Mouse (Mus musculus): Measurements from ENCODE around the gene Sult1a1. TPM values are rescaled to one million over a fixed set of nuclear protein-coding genes. Genes with fewer than 3 reads are reported as not detected.

Gene Sult1a1
- polyA plus RNA-seq, 1 experiment from 2014 or later: 12.2 TPM

- Histone ChIP-seq H3K27ac (replicated peaks) (no peak overlapping the region), H3K27me3 (peaks cover 18% of the 10 kb centered on the region; the same call in 1 of the 2 replicates), H3K9ac (peak overlapping the region; percentile 21), H3K36me3 (no peaks in the 10 kb centered on the region), H3K4me2 (replicated peaks) (peak overlapping the region; percentile 88), H3K4me1 (peaks cover 20% of the 10 kb centered on the region), H3K9me3 (replicated peaks) (no peaks in the 10 kb centered on the region), H3K4me3 (replicated peaks) (peak overlapping the region; percentile 41)
- WGBS: 1% methylated on average over 39 of the region's 39 CpGs
- ATAC-seq (ENCODE audit: insufficient number of reproducible peaks, low FRiP score, low TSS enrichment, low read depth): peak; percentile 59; the same call in 1 of the 2 replicates
These were observed 28.1 kb upstream of the Sult1a1 start for GRCm38 (mm10) chr7:126704121-126704980.

GRCm38 (mm10) chr7:126703757-126704077 is 27.5 kb upstream of the Sult1a1 start:
- peak overlapping the region; percentile 88 for H3K4me2 ChIP-seq (replicated peaks)
- H3K27ac ChIP-seq (replicated peaks): no peak overlapping the region

GRCm38 (mm10) chr7:126702861-126703756 is 26.9 kb upstream of the Sult1a1 start:
- Histone ChIP-seq H3K4me2 (replicated peaks) (peak overlapping the region; percentile 88; the same call in 1 of the 2 replicates), H3K9ac (no peak overlapping the region), H3K9me3 (replicated peaks) (no peaks in the 10 kb centered on the region), H3K27ac (replicated peaks) (no peak overlapping the region), H3K4me3 (replicated peaks) (peak overlapping the region; percentile 41), H3K36me3 (no peaks in the 10 kb centered on the region), H3K27me3 (peaks cover 18% of the 10 kb centered on the region; the same call in 1 of the 2 replicates), H3K4me1 (peaks cover 20% of the 10 kb centered on the region)
- 84% methylated on average over 12 of the region's 12 CpGs for WGBS
- no peak for ATAC-seq (ENCODE audit: insufficient number of reproducible peaks, low FRiP score, low TSS enrichment, low read depth)

More at GRCm38 (mm10) chr7:126703757-126704077, 27.5 kb upstream of the Sult1a1 start:
- 11% methylated on average over 7 of the region's 7 CpGs for WGBS
- H3K27me3 ChIP-seq: peaks cover 18% of the 10 kb centered on the region; the same call in 1 of the 2 replicates
- H3K4me1 ChIP-seq: peaks cover 20% of the 10 kb centered on the region
- H3K4me3 ChIP-seq (replicated peaks): peak overlapping the region; percentile 41
- ATAC-seq (ENCODE audit: insufficient number of reproducible peaks, low FRiP score, low TSS enrichment, low read depth): no peak
- no peaks in the 10 kb centered on the region for H3K9me3 ChIP-seq (replicated peaks)
- H3K9ac ChIP-seq: 0 out of 2 replicates have a peak overlapping the region, but pooled peaks have one; percentile 21
- H3K36me3 ChIP-seq: no peaks in the 10 kb centered on the region

GRCm38 (mm10) chr7:126702358-126702757 is 26.1 kb upstream of the Sult1a1 start:
- Histone ChIP-seq H3K4me1 (peaks cover 20% of the 10 kb centered on the region), H3K36me3 (peaks cover 3% of the 10 kb centered on the region; the same call in 1 of the 2 replicates), H3K4me2 (replicated peaks) (no peak overlapping the region), H3K4me3 (replicated peaks) (no peak overlapping the region), H3K9ac (no peak overlapping the region), H3K9me3 (replicated peaks) (no peaks in the 10 kb centered on the region), H3K27ac (replicated peaks) (no peak overlapping the region), H3K27me3 (peaks cover 18% of the 10 kb centered on the region; the same call in 1 of the 2 replicates)
- 78% methylated on average over 6 of the region's 6 CpGs for WGBS
- ATAC-seq (ENCODE audit: insufficient number of reproducible peaks, low FRiP score, low TSS enrichment, low read depth): no peak

- Histone ChIP-seq H3K27me3 (peaks cover 18% of the 10 kb centered on the region; the same call in 1 of the 2 replicates), H3K4me2 (replicated peaks) (peak overlapping the region; percentile 33; the same call in 1 of the 2 replicates), H3K4me1 (peaks cover 24% of the 10 kb centered on the region), H3K9ac (no peak overlapping the region), H3K4me3 (replicated peaks) (no peak overlapping the region), H3K36me3 (peaks cover 5% of the 10 kb centered on the region; the same call in 1 of the 2 replicates), H3K9me3 (replicated peaks) (no peaks in the 10 kb centered on the region), H3K27ac (replicated peaks) (no peak overlapping the region)
- no peak for ATAC-seq (ENCODE audit: insufficient number of reproducible peaks, low FRiP score, low TSS enrichment, low read depth)
- WGBS: 57% methylated on average over 24 of the region's 24 CpGs
These were observed 25.5 kb upstream of the Sult1a1 start for GRCm38 (mm10) chr7:126701559-126702357.

GRCm38 (mm10) chr7:126701070-126701469 is 24.8 kb upstream of the Sult1a1 start:
- peaks cover 6% of the 10 kb centered on the region; the same call in 1 of the 2 replicates for H3K36me3 ChIP-seq

GRCm38 (mm10) chr7:126700063-126701015 is 24.1 kb upstream of the Sult1a1 start:
- Histone ChIP-seq H3K27me3 (0 out of 2 replicates have a peak, but pooled peaks cover 10% of the 10 kb centered on the region), H3K4me1 (peaks cover 30% of the 10 kb centered on the region), H3K36me3 (peaks cover 6% of the 10 kb centered on the region; the same call in 1 of the 2 replicates), H3K4me3 (replicated peaks) (no peak overlapping the region), H3K9me3 (replicated peaks) (no peaks in the 10 kb centered on the region), H3K4me2 (replicated peaks) (0 out of 2 replicates have a peak overlapping the region, but pooled peaks have one; percentile 33), H3K27ac (replicated peaks) (no peak overlapping the region), H3K9ac (no peak overlapping the region)
- no peak for ATAC-seq (ENCODE audit: insufficient number of reproducible peaks, low FRiP score, low TSS enrichment, low read depth)
- 80% methylated on average over 25 of the region's 25 CpGs for WGBS

More at GRCm38 (mm10) chr7:126701070-126701469, 24.8 kb upstream of the Sult1a1 start:
- ATAC-seq (ENCODE audit: insufficient number of reproducible peaks, low FRiP score, low TSS enrichment, low read depth): no peak
- no peaks in the 10 kb centered on the region for H3K9me3 ChIP-seq (replicated peaks)
- peaks cover 18% of the 10 kb centered on the region; the same call in 1 of the 2 replicates for H3K27me3 ChIP-seq
- no peak overlapping the region for H3K9ac ChIP-seq
- peak overlapping the region; percentile 33; the same call in 1 of the 2 replicates for H3K4me2 ChIP-seq (replicated peaks)
- H3K4me3 ChIP-seq (replicated peaks): no peak overlapping the region
- peaks cover 30% of the 10 kb centered on the region for H3K4me1 ChIP-seq
- under 1% methylated on average over 11 of the region's 11 CpGs for WGBS
- no peak overlapping the region for H3K27ac ChIP-seq (replicated peaks)

GRCm38 (mm10) chr7:126697838-126698237 is 21.6 kb upstream of the Sult1a1 start:
- WGBS: 92% methylated on average over 8 of the region's 8 CpGs
- H3K4me2 ChIP-seq (replicated peaks): no peak overlapping the region
- no peaks in the 10 kb centered on the region for H3K9me3 ChIP-seq (replicated peaks)
- H3K27ac ChIP-seq (replicated peaks): no peak overlapping the region
- peaks cover 6% of the 10 kb centered on the region; the same call in 1 of the 2 replicates for H3K36me3 ChIP-seq
- no peaks in the 10 kb centered on the region for H3K27me3 ChIP-seq
- peaks cover 29% of the 10 kb centered on the region for H3K4me1 ChIP-seq
- no peak overlapping the region for H3K4me3 ChIP-seq (replicated peaks)
- H3K9ac ChIP-seq: no peak overlapping the region
- ATAC-seq (ENCODE audit: insufficient number of reproducible peaks, low FRiP score, low TSS enrichment, low read depth): no peak

GRCm38 (mm10) chr7:126696886-126697285 is 20.7 kb upstream of the Sult1a1 start:
- H3K9ac ChIP-seq: 0 out of 2 replicates have a peak overlapping the region, but pooled peaks have one; percentile 78

More at GRCm38 (mm10) chr7:126696886-126697285, 20.7 kb upstream of the Sult1a1 start:
- Histone ChIP-seq H3K4me2 (replicated peaks) (peak overlapping the region; percentile 86), H3K9me3 (replicated peaks) (no peaks in the 10 kb centered on the region), H3K36me3 (peaks cover 10% of the 10 kb centered on the region), H3K4me3 (replicated peaks) (peak overlapping the region; percentile 72), H3K27ac (replicated peaks) (no peak overlapping the region), H3K4me1 (peaks cover 29% of the 10 kb centered on the region), H3K27me3 (no peaks in the 10 kb centered on the region)
- ATAC-seq (ENCODE audit: insufficient number of reproducible peaks, low FRiP score, low TSS enrichment, low read depth): no peak
- WGBS: 72% methylated on average over 3 of the region's 3 CpGs
